In the genomic region with DNA sequence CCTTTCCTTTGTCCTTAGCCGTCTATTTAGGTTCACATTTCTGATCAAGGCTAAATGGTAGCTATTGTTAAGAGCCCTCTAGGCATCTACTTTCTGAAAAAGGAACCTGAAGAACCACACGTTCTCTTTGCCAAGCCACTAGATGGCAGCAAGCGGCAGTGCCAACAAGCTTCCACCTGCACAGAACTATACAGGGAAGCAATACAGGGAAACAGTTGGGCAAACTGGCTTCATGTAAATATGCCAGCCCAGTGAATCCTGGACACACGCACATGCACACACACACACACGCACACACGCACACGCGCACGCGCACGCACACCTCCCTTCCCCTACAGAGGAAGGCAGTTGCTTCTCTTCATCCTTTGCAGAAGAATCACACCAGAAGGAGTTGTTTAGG, we compare ENCODE assay signal across 9 mouse cellular contexts. TPM values are rescaled to one million over a fixed set of nuclear protein-coding genes. Genes with fewer than 3 reads are reported as not detected.
DNase-seq lines count a peak whose midpoint lies in the region; ATAC-seq lines count a peak whose summit lies in the region.
"Had no signal": no experiment of that assay in that cellular context is flagged by ENCODE, and none has a peak within 500 bp of the region (broad histone marks: within the 10 kb centered on the region; RNA-seq: fewer than 3 reads in every experiment).

No protein-coding gene starts in this region.

- H3K27me3 ChIP-seq in forebrain, embryonic 11.5 days (ENCODE audit: control insufficient read depth, insufficient read depth, low read length) = no peaks in the 10 kb centered on the region
- no peaks in the 10 kb centered on the region for H3K27me3 ChIP-seq in hindbrain, embryonic 11.5 days (ENCODE audit: control insufficient read depth, insufficient read depth, low read length)
- H3K27me3 ChIP-seq: heart, embryonic 15.5 days had no signal

- 0 out of 2 replicates have a peak, but pooled peaks cover 2% of the 10 kb centered on the region for H3K4me1 ChIP-seq in forebrain, embryonic 11.5 days (replicated peaks; ENCODE audit: control insufficient read depth, insufficient read depth, low read length)
- H3K4me1 ChIP-seq in hindbrain, embryonic 11.5 days (replicated peaks; ENCODE audit: control insufficient read depth, insufficient read depth, low read length) = no peaks in the 10 kb centered on the region
- H3K4me1 ChIP-seq: heart, embryonic 15.5 days had no signal

- peak; percentile 69 for ATAC-seq in forebrain, embryonic 11.5 days (replicated peaks; ENCODE audit: low FRiP score)
- peak; percentile 69; the same call in 1 of the 2 replicates for ATAC-seq in hindbrain, embryonic 11.5 days (ENCODE audit: low FRiP score)
- no peak for ATAC-seq in activated CD4-positive, CD25-positive, alpha-beta regulatory T cell, adult 4 months

- no peaks in the 10 kb centered on the region for H3K9me3 ChIP-seq in forebrain, embryonic 11.5 days (ENCODE audit: control insufficient read depth, low read length)
- H3K9me3 ChIP-seq in hindbrain, embryonic 11.5 days (ENCODE audit: control insufficient read depth, low read length) = no peaks in the 10 kb centered on the region
- H3K9me3 ChIP-seq: heart, embryonic 15.5 days had no signal

- H3K36me3 ChIP-seq in forebrain, embryonic 11.5 days (ENCODE audit: control insufficient read depth, insufficient read depth, low read length) = no peaks in the 10 kb centered on the region
- no peaks in the 10 kb centered on the region for H3K36me3 ChIP-seq in hindbrain, embryonic 11.5 days (ENCODE audit: control insufficient read depth, insufficient read depth, low read length)
- H3K36me3 ChIP-seq: heart, embryonic 15.5 days had no signal

- WGBS in forebrain, embryonic 11.5 days = 35% methylated on average over 11 of the region's 11 CpGs
- 39% methylated on average over 11 of the region's 11 CpGs for WGBS in hindbrain, embryonic 11.5 days

- no peak overlapping the region for H3K9ac ChIP-seq in forebrain, embryonic 11.5 days (ENCODE audit: low read length)
- H3K9ac ChIP-seq in hindbrain, embryonic 11.5 days (ENCODE audit: low read depth, low read length) = no peak overlapping the region
- H3K9ac ChIP-seq: heart, embryonic 15.5 days had no signal

- H3K4me2 ChIP-seq in forebrain, embryonic 11.5 days (ENCODE audit: low read depth, low read length, severe bottlenecking) = no peak overlapping the region
- H3K4me2 ChIP-seq in hindbrain, embryonic 11.5 days (replicated peaks; ENCODE audit: low read depth, low read length) = no peak overlapping the region
- H3K4me2 ChIP-seq: heart, embryonic 15.5 days had no signal

- H3K4me3 ChIP-seq in forebrain, embryonic 11.5 days (ENCODE audit: low read depth, low read length) = no peak overlapping the region
- H3K4me3 ChIP-seq in hindbrain, embryonic 11.5 days (ENCODE audit: low read depth, low read length) = no peak overlapping the region
- H3K4me3 ChIP-seq: heart, embryonic 15.5 days had no signal

- peak; percentile 43 for DNase-seq in Muller cell, postnatal 12 days (ENCODE audit: inconsistent ontology term)
- DNase-seq in c-Kit-positive CD71-negative TER-119-negative erythroid progenitor cells, embryonic 14.5 days (ENCODE audit: low read depth) = peak; percentile 13
- peak; percentile 74 for DNase-seq in forebrain, embryonic 11.5 days (ENCODE audit: low spot score)
- DNase-seq in hindbrain, embryonic 11.5 days (ENCODE audit: low spot score) = peak; percentile 66
- peak; percentile 51 to 66 for DNase-seq in layer of hippocampus, adult 8-10 months (ENCODE audit: low spot score in 2 of 2)
- DNase-seq in lung, postnatal 36 days = peak; percentile 65
- DNase-seq in right cerebral cortex, adult 18-20 months = peak; percentile 71

- H3K27ac ChIP-seq in forebrain, embryonic 11.5 days (ENCODE audit: low read depth, low read length) = no peak overlapping the region
- H3K27ac ChIP-seq in hindbrain, embryonic 11.5 days (ENCODE audit: low read depth, low read length) = no peak overlapping the region
- H3K27ac ChIP-seq: heart, embryonic 15.5 days had no signal

RNA-seq across cellular contexts. Expression of gene ccdc198, which starts 7.1 kb away (rescaled TPM):
- 0.05 and 0.08 TPM in 2 replicates for polyA plus RNA-seq in forebrain, embryonic 11.5 days (2014; fragmentation: Nextera tagmentation; extraction: Ambion mirVana)
- 0.14 and 1.3 TPM in 2 replicates for polyA plus RNA-seq in hindbrain, embryonic 11.5 days (2014; fragmentation: Nextera tagmentation; extraction: Ambion mirVana)
- total RNA-seq in layer of hippocampus, adult 8-10 months (2022) = not detected
- not detected for polyA plus RNA-seq in activated CD4-positive, CD25-positive, alpha-beta regulatory T cell, adult 4 months (2017; shearing (Covaris generic))

Comparison
In these comparisons a context has a peak if more than half of its experiments do, and no peak if none do; other contexts are left out.
1. DNase-seq: peak in every context shown above with its lines; median percentile 74 in forebrain, embryonic 11.5 days; 71 in right cerebral cortex, adult 18-20 months; 66 in hindbrain, embryonic 11.5 days; 65 in lung, postnatal 36 days; 58 in layer of hippocampus, adult 8-10 months; 43 in Muller cell, postnatal 12 days; 13 in c-Kit-positive CD71-negative TER-119-negative erythroid progenitor cells, embryonic 14.5 days.